Mouse (Mus musculus) cerebellum, postnatal 14 days (tissue): ENCODE data around the gene Dok7.
A peak's percentile ranks its signal among the peaks of the same experiment; 100 is the strongest.

Source experiments
- DNase-seq, 2 experiments: peaks; one replicate each; pipeline ENCODE4 v3.0.0; 2021; ENCODE audit warnings: mixed read lengths in 2 of 2

The Dok7 gene

GRCm38 (mm10) chr5:35056604-35057432 is at the start of gene Dok7:
Dok7 (plus strand) TSS chr5:35056766.
- DNase-seq, result peak; percentile 75 to 77

- DNase-seq, result no peak
Measured at GRCm38 (mm10) chr5:35009163-35009562, 47.4 kb upstream of the Dok7 start.

GRCm38 (mm10) chr5:35010656-35011055 is 45.9 kb upstream of the Dok7 start:
- no peak for DNase-seq

- DNase-seq, result peak; percentile 63 to 70
Measured at GRCm38 (mm10) chr5:35011156-35011923, 45.2 kb upstream of the Dok7 start.

- no peak for DNase-seq
Measured at GRCm38 (mm10) chr5:35014036-35014435, 42.5 kb upstream of the Dok7 start.

GRCm38 (mm10) chr5:35019673-35020300 is 36.8 kb upstream of the Dok7 start:
- no peak for DNase-seq

- DNase-seq, result no peak
Measured at GRCm38 (mm10) chr5:35020410-35021241, 35.9 kb upstream of the Dok7 start.

- DNase-seq, result peak; percentile 79 to 80
Measured at GRCm38 (mm10) chr5:35024975-35025374, 31.6 kb upstream of the Dok7 start.

GRCm38 (mm10) chr5:35029303-35029702 is 27.3 kb upstream of the Dok7 start:
- DNase-seq, result no peak

- no peak for DNase-seq
Measured at GRCm38 (mm10) chr5:35029755-35030154, 26.8 kb upstream of the Dok7 start.

GRCm38 (mm10) chr5:35033068-35033467 is 23.5 kb upstream of the Dok7 start:
- DNase-seq, result peak in 1 of 2 experiments; percentile 59

GRCm38 (mm10) chr5:35033619-35034018 is 22.9 kb upstream of the Dok7 start:
- DNase-seq, result no peak

- no peak for DNase-seq
Measured at GRCm38 (mm10) chr5:35035141-35035540, 21.4 kb upstream of the Dok7 start.

- DNase-seq, result no peak
Measured at GRCm38 (mm10) chr5:35035795-35036194, 20.8 kb upstream of the Dok7 start.

- DNase-seq, result no peak
Measured at GRCm38 (mm10) chr5:35037438-35037837, 19.1 kb upstream of the Dok7 start.

- DNase-seq, result no peak
Measured at GRCm38 (mm10) chr5:35041268-35041829, 15.2 kb upstream of the Dok7 start, which contains the start of gene Hgfac. Hgfac (plus strand) TSS chr5:35041509.

- DNase-seq, result no peak
Measured at GRCm38 (mm10) chr5:35042431-35043109, 14.0 kb upstream of the Dok7 start.

- DNase-seq, result peak; percentile 92 to 93
Measured at GRCm38 (mm10) chr5:35043110-35043451, 13.5 kb upstream of the Dok7 start.

GRCm38 (mm10) chr5:35050541-35050940 is 6.0 kb upstream of the Dok7 start:
- DNase-seq, result no peak

GRCm38 (mm10) chr5:35054628-35055027 is 1.9 kb upstream of the Dok7 start:
- no peak for DNase-seq

GRCm38 (mm10) chr5:35055076-35055475 is 1.5 kb upstream of the Dok7 start:
- DNase-seq, result peak; percentile 59 to 75

GRCm38 (mm10) chr5:35057582-35057981 is 1.0 kb downstream of the Dok7 start:
- DNase-seq, result peak in 1 of 2 experiments; percentile 40
